Mouse (Mus musculus) frontal cortex, postnatal 25 days (tissue): ENCODE measurements around the gene Rap1gap.
A peak's percentile ranks its signal among the peaks of the same experiment; 100 is the strongest.

Experiments used
- DNase-seq, 2 experiments: peaks; one replicate each; pipeline ENCODE4 v3.0.0; 2022; ENCODE audit warnings: low spot score in 2 of 2

Gene Rap1gap

GRCm38 (mm10) chr4:137661547-137661946 is 3.0 kb upstream of the Rap1gap start:
- DNase-seq, result no peak

- no peak for DNase-seq
These were observed 1.0 kb upstream of the Rap1gap start for GRCm38 (mm10) chr4:137663491-137663890.

- no peak for DNase-seq
These were observed 602 bp downstream of the Rap1gap start for GRCm38 (mm10) chr4:137664980-137665675.

GRCm38 (mm10) chr4:137665791-137666190 is 1.3 kb downstream of the Rap1gap start:
- DNase-seq, result no peak

GRCm38 (mm10) chr4:137666283-137666957 is 1.9 kb downstream of the Rap1gap start:
- DNase-seq, result no peak

- DNase-seq, result no peak
These were observed 2.4 kb downstream of the Rap1gap start for GRCm38 (mm10) chr4:137666958-137667345.

- DNase-seq, result no peak
These were observed 3.2 kb downstream of the Rap1gap start for GRCm38 (mm10) chr4:137667747-137668146.

GRCm38 (mm10) chr4:137671711-137672500 is 7.4 kb downstream of the Rap1gap start:
- no peak for DNase-seq

- DNase-seq, result no peak
These were observed 11.0 kb downstream of the Rap1gap start for GRCm38 (mm10) chr4:137675566-137675965.

- DNase-seq, result peak; percentile 85 to 90
These were observed 11.5 kb downstream of the Rap1gap start for GRCm38 (mm10) chr4:137676057-137676456.

GRCm38 (mm10) chr4:137676700-137677484 is 12.4 kb downstream of the Rap1gap start:
- no peak for DNase-seq

GRCm38 (mm10) chr4:137677906-137678305 is 13.4 kb downstream of the Rap1gap start:
- DNase-seq, result no peak

- no peak for DNase-seq
These were observed 14.0 kb downstream of the Rap1gap start for GRCm38 (mm10) chr4:137678568-137678967.

GRCm38 (mm10) chr4:137679979-137680550 is 15.5 kb downstream of the Rap1gap start:
- DNase-seq, result no peak

- no peak for DNase-seq
These were observed 16.2 kb downstream of the Rap1gap start for GRCm38 (mm10) chr4:137680721-137681120.

- no peak for DNase-seq
These were observed 17.0 kb downstream of the Rap1gap start for GRCm38 (mm10) chr4:137681408-137682104.

GRCm38 (mm10) chr4:137682961-137683453 is 18.5 kb downstream of the Rap1gap start:
- DNase-seq, result no peak

- DNase-seq, result no peak
These were observed 20.4 kb downstream of the Rap1gap start for GRCm38 (mm10) chr4:137684830-137685343.

GRCm38 (mm10) chr4:137686303-137686702 is 21.8 kb downstream of the Rap1gap start:
- no peak for DNase-seq

GRCm38 (mm10) chr4:137687234-137687825 is 22.8 kb downstream of the Rap1gap start:
- no peak for DNase-seq
